Mouse (Mus musculus): Measurements from ENCODE around the gene Tpk1. TPM values are rescaled to one million over a fixed set of nuclear protein-coding genes. Genes with fewer than 3 reads are reported as not detected.
A peak's percentile ranks its signal among the peaks of the same experiment; 100 is the strongest.

The Tpk1 gene
- polyA plus RNA-seq, 1 experiment from 2014 or later, result 7.4 TPM

DNA sequence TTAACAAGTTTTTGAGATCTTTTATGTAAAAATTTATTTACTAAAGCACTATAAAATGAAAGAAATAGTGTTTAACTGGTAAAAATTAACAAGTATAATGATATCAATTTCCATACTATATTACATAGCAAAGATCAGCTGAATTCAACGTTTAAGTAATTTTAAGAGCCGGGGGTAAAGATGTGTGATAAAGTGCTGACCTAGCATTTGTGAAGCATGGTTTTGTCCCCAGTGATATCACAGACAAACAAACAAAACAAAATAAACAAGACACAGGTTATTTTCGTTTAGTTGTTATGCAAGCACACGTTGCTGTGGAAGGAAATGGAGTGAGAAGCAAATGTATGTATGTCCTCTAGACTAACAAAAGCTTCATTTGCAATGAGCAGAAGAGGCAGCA, 103.6 kb downstream of the Tpk1 start:
- no peak overlapping the region for H3K4me3 ChIP-seq
- no peaks in the 10 kb centered on the region for H3K27me3 ChIP-seq (replicated peaks)
- H3K27ac ChIP-seq (replicated peaks), result no peak overlapping the region
- no peaks in the 10 kb centered on the region for H3K4me1 ChIP-seq
- H3K9me3 ChIP-seq, result no peaks in the 10 kb centered on the region
- no peak overlapping the region for H3K4me2 ChIP-seq
- H3K36me3 ChIP-seq, result no peaks in the 10 kb centered on the region
- ATAC-seq (ENCODE audit: extremely low read depth, insufficient number of reproducible peaks, low FRiP score, low TSS enrichment), result no peak
- 72% methylated on average over 4 of the region's 4 CpGs for WGBS
- no peak overlapping the region for H3K9ac ChIP-seq

DNA sequence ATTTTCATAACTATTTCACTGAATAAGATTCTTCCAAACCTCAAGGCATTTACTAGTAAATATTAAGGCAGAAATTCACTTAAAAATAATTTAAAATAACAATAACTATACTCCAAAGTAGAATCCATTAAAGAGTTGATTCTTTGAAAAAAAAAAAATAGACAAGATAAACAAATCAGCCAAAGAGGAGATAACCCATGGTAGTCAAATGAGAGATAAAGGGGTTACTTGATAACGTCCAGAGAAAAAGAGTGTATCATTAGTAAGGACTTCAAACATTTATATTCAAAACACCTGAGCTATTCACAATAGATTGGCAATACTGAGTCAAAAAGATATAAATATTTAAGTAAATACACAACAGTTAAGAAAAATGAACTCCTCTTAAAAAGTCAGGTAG, 114.7 kb downstream of the Tpk1 start:
- Histone ChIP-seq H3K4me2 (no peak overlapping the region), H3K36me3 (no peaks in the 10 kb centered on the region), H3K9me3 (no peaks in the 10 kb centered on the region), H3K9ac (no peak overlapping the region), H3K27ac (replicated peaks) (no peak overlapping the region), H3K4me1 (no peaks in the 10 kb centered on the region), H3K27me3 (replicated peaks) (no peaks in the 10 kb centered on the region), H3K4me3 (no peak overlapping the region)
- 32% methylated on average over 1 of the region's 1 CpGs for WGBS
- no peak for ATAC-seq (ENCODE audit: extremely low read depth, insufficient number of reproducible peaks, low FRiP score, low TSS enrichment)

DNA sequence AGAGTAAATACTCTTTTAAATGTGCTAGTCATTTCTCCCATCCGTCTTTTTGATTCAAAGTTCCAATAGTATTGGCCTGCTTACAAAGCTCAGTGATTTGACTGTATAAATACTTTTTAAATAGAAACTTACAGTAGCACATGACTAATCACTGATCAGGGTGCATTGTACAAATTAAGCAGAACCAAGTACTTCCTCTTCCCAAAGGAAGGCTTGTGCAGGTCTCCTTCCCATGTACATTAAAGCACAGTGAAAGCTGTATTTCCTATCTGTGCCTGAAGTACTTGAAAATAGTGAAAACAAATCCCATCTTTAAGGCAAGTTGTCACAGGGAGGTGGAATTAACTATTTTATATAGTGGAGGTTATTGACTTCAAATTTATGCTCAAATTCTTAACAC, 119.5 kb downstream of the Tpk1 start:
- Histone ChIP-seq H3K4me2 (no peak overlapping the region), H3K27me3 (replicated peaks) (no peaks in the 10 kb centered on the region), H3K4me3 (no peak overlapping the region), H3K9me3 (no peaks in the 10 kb centered on the region), H3K36me3 (no peaks in the 10 kb centered on the region), H3K9ac (no peak overlapping the region), H3K27ac (replicated peaks) (no peak overlapping the region), H3K4me1 (no peaks in the 10 kb centered on the region)
- WGBS, result 88% methylated on average over 1 of the region's 1 CpGs
- no peak for ATAC-seq (ENCODE audit: extremely low read depth, insufficient number of reproducible peaks, low FRiP score, low TSS enrichment)

DNA sequence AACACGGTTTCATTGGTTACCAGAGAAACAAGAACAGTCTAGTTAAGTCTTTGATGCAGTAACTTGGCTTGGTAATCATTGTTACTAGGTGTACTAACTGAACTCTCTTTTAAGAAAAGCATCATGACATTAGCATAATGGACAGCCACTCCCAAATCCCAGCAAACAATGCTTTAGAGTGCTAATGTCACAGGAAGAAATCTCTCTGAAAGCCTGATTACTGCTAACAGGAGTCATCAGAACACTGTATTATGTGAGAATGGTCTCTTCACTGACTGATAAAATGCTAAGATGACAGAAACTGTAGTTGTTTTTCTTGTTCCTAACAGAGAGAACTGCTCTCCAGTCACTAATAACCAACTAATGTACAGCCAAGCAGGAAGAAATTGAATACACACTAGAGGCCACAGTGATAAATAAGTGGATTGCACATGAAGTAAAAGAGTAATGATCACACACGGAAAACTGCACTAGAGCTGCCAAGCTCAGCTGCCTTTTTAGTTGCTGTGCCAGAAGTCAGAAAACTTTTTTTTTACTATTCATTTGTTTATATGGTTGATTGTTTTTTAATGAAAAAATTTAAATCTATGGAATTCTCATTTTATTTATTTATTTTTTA, 128.7 kb downstream of the Tpk1 start:
- H3K4me2 ChIP-seq, result no peak overlapping the region
- no peaks in the 10 kb centered on the region for H3K27me3 ChIP-seq (replicated peaks)
- H3K36me3 ChIP-seq, result no peaks in the 10 kb centered on the region
- 69% methylated on average over 2 of the region's 2 CpGs for WGBS
- no peak overlapping the region for H3K4me3 ChIP-seq
- no peaks in the 10 kb centered on the region for H3K4me1 ChIP-seq
- no peak overlapping the region for H3K9ac ChIP-seq
- no peak overlapping the region for H3K27ac ChIP-seq (replicated peaks)
- no peaks in the 10 kb centered on the region for H3K9me3 ChIP-seq
- ATAC-seq (ENCODE audit: extremely low read depth, insufficient number of reproducible peaks, low FRiP score, low TSS enrichment), result no peak

DNA sequence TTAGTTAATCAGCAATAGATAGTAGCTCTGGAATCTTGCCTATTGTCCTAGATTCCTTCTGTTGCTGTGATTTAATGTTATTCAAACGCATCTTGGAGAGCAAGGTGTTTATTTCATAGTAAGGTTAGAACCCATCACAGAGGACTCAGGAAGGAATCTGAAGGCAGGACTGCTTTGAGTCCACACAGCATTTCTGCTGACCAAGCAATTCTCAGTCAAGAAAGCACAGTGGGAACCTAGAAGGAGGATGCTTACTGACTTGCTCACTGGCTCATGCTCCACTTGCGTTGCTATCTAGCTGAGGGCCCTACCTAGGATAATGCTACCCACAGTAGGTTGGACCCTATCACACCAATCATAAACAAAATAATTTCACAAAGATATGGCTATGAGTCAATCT, 130.6 kb downstream of the Tpk1 start:
- ATAC-seq (ENCODE audit: extremely low read depth, insufficient number of reproducible peaks, low FRiP score, low TSS enrichment), result no peak
- Histone ChIP-seq H3K9ac (no peak overlapping the region), H3K27ac (replicated peaks) (no peak overlapping the region), H3K4me1 (no peaks in the 10 kb centered on the region), H3K4me3 (no peak overlapping the region), H3K4me2 (no peak overlapping the region), H3K9me3 (no peaks in the 10 kb centered on the region), H3K36me3 (no peaks in the 10 kb centered on the region), H3K27me3 (replicated peaks) (no peaks in the 10 kb centered on the region)
- 90% methylated on average over 2 of the region's 2 CpGs for WGBS

DNA sequence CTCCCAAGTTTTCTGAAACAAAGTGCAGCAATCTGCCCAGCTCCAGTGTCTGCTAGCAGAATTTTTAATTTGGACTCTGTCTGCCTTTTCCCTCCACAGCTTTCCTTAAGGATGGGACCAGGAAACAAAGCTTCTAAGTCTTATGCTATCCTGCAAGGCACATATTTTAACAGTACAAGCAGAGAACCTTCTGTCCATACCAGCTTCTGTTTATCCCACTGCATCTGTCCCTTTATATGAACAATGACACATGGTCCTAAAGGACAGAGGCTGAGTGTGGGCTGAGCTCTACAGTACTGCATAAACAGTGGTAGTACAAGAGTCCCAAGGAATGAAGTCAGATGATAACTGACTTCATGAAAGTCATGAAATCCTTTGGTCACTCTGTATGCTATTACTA, 132.8 kb downstream of the Tpk1 start:
- no peaks in the 10 kb centered on the region for H3K9me3 ChIP-seq
- no peak overlapping the region for H3K9ac ChIP-seq
- no peak overlapping the region for H3K4me3 ChIP-seq
- no peaks in the 10 kb centered on the region for H3K4me1 ChIP-seq
- H3K27ac ChIP-seq (replicated peaks), result no peak overlapping the region
- no peaks in the 10 kb centered on the region for H3K27me3 ChIP-seq (replicated peaks)
- H3K4me2 ChIP-seq, result no peak overlapping the region
- ATAC-seq (ENCODE audit: extremely low read depth, insufficient number of reproducible peaks, low FRiP score, low TSS enrichment), result no peak
- no peaks in the 10 kb centered on the region for H3K36me3 ChIP-seq

DNA sequence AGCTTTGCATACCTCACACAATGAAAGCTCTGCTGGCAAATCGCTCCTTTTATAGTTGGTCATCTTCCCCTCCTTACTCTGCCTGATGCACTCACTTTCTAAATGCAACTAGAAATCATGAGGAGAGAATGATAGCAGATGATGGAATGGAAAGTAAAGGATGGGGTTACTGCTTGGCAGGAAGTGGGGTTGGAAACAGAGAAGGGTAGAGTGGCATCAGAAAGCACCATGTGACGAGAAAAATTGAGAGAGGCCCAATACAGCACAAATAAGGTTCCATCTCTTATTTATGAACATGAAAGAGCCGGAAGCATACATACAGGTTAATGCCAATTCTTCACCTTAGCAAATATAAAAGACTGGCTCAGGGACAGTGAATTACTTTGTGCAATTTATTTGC, 133.3 kb downstream of the Tpk1 start:
- H3K36me3 ChIP-seq, result no peaks in the 10 kb centered on the region
- H3K9me3 ChIP-seq, result no peaks in the 10 kb centered on the region
- 76% methylated on average over 3 of the region's 3 CpGs for WGBS

DNA sequence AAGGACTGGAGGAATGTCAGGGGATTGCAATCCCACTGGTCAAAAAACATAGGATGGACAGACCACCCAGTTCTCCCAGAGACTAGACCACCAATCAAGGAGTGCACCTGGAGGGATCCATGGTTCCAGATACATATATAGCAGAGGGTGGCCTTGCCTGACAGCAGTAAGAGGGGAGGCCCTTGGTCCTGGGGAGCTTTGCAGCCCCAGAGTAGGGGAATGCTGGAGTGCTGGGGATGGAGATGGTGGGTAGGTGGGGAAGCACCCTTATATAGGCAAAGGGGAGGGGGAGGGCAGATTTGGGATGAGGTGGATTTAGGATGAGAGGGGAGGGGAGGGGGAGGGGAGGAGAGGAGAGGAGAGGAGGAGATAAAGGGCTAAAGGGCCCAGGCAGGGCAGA, 134.1 kb downstream of the Tpk1 start:
- Histone ChIP-seq H3K4me3 (no peak overlapping the region), H3K9me3 (no peaks in the 10 kb centered on the region), H3K27me3 (replicated peaks) (no peaks in the 10 kb centered on the region), H3K4me1 (no peaks in the 10 kb centered on the region), H3K36me3 (no peaks in the 10 kb centered on the region), H3K4me2 (no peak overlapping the region), H3K9ac (no peak overlapping the region), H3K27ac (replicated peaks) (no peak overlapping the region)
- ATAC-seq (ENCODE audit: extremely low read depth, insufficient number of reproducible peaks, low FRiP score, low TSS enrichment), result no peak

More for the DNA sequence above, 133.3 kb downstream of the Tpk1 start:
- H3K4me2 ChIP-seq, result no peak overlapping the region
- H3K4me3 ChIP-seq, result no peak overlapping the region
- H3K4me1 ChIP-seq, result no peaks in the 10 kb centered on the region
- no peak for ATAC-seq (ENCODE audit: extremely low read depth, insufficient number of reproducible peaks, low FRiP score, low TSS enrichment)
- no peaks in the 10 kb centered on the region for H3K27me3 ChIP-seq (replicated peaks)
- no peak overlapping the region for H3K27ac ChIP-seq (replicated peaks)
- H3K9ac ChIP-seq, result no peak overlapping the region

DNA sequence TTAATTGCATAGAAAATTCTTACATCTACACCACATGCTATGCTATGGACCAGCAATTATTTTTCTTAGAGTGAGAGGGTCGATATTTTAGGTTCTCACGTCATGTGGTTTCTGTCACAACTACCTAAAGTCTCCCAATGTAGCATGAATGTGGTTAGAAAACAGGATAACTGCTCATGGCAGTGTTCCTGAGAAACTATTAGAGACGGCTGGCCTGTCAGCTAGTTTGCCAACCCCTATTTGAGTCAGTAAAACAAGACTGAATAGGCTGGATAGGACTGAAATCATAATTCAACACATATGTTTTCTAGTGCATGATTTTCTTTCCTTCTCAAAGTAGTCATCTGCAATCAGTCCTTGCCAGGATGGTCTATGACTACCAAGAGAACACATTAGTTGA, 137.1 kb downstream of the Tpk1 start:
- no peak overlapping the region for H3K9ac ChIP-seq
- no peak overlapping the region for H3K4me2 ChIP-seq
- H3K4me1 ChIP-seq, result peaks cover 7% of the 10 kb centered on the region
- no peak for ATAC-seq (ENCODE audit: extremely low read depth, insufficient number of reproducible peaks, low FRiP score, low TSS enrichment)
- H3K36me3 ChIP-seq, result no peaks in the 10 kb centered on the region
- H3K9me3 ChIP-seq, result no peaks in the 10 kb centered on the region
- no peak overlapping the region for H3K27ac ChIP-seq (replicated peaks)
- 76% methylated on average over 3 of the region's 3 CpGs for WGBS
- no peak overlapping the region for H3K4me3 ChIP-seq
- no peaks in the 10 kb centered on the region for H3K27me3 ChIP-seq (replicated peaks)

DNA sequence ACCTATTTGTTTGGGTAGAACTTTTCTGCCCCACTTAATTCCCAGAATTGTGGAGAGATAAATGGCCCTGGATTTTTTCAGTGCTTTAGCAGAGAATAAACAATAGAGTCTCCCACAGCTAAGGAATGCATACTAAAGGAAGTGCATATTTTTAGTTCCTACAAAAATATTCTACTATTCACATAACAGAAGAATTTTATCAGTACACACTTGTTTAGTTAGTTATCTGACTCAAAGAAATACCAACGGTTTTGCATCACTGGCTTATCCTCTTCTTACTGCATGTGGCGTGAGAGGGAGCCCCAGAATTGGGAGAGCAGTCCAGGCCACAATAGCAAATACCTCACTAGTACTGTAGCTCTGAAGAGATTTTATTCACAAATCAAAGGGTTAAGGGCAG, 141.1 kb downstream of the Tpk1 start:
- no peak overlapping the region for H3K9ac ChIP-seq
- 35% methylated on average over 2 of the region's 2 CpGs for WGBS
- ATAC-seq (ENCODE audit: extremely low read depth, insufficient number of reproducible peaks, low FRiP score, low TSS enrichment), result no peak
- H3K4me2 ChIP-seq, result no peak overlapping the region
- 0 out of 2 replicates have a peak overlapping the region, but pooled peaks have one; percentile 21 for H3K27ac ChIP-seq (replicated peaks)
- no peak overlapping the region for H3K4me3 ChIP-seq
- no peaks in the 10 kb centered on the region for H3K27me3 ChIP-seq (replicated peaks)
- peaks cover 7% of the 10 kb centered on the region for H3K4me1 ChIP-seq
- H3K36me3 ChIP-seq, result no peaks in the 10 kb centered on the region
- H3K9me3 ChIP-seq, result no peaks in the 10 kb centered on the region

DNA sequence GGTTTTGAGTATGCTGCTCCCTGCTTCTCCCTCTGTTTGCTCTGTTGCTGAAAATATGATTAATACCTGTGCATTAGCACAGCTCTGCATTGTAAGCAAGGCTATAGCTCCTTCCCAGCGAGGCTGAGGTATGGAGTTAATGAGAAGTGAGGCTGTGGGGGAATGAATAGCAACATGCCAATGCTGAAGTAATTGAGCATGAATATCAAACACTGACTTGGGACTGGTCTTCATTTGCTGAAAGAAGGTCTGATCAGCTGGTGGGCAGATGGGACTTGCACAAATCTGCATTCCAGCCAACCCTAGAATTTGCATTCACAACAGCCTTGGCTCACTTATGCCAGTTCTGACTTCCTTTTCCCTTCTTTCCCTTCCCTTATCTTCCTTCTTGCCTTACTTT, 144.0 kb downstream of the Tpk1 start:
- WGBS, result 56% methylated on average over 1 of the region's 1 CpGs
- no peaks in the 10 kb centered on the region for H3K27me3 ChIP-seq (replicated peaks)
- no peak overlapping the region for H3K4me3 ChIP-seq
- no peak for ATAC-seq (ENCODE audit: extremely low read depth, insufficient number of reproducible peaks, low FRiP score, low TSS enrichment)
- no peaks in the 10 kb centered on the region for H3K9me3 ChIP-seq
- H3K4me2 ChIP-seq, result no peak overlapping the region
- H3K4me1 ChIP-seq, result peaks cover 7% of the 10 kb centered on the region
- H3K9ac ChIP-seq, result no peak overlapping the region
- H3K27ac ChIP-seq (replicated peaks), result no peak overlapping the region
- H3K36me3 ChIP-seq, result no peaks in the 10 kb centered on the region

DNA sequence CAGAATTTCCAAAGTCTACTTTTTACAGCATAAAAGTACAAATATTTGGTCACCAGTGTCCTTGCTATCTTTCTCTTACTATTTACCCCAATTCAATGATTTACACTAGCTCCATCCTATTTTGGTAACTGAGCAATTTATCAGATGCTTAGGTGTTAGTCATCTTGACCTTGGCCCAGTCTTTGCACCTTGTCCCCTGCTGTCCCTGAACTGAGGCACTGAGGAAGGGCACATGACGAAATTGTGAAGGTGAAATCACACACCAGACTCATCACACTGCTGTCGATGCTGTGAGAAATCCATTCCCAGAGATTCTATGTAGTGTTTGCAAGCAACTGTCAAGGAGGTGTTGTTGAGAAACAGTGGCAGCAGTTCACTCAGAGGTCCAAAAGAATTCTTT, 145.9 kb downstream of the Tpk1 start:
- Histone ChIP-seq H3K9ac (no peak overlapping the region), H3K36me3 (no peaks in the 10 kb centered on the region), H3K4me2 (no peak overlapping the region), H3K27ac (replicated peaks) (no peak overlapping the region), H3K9me3 (no peaks in the 10 kb centered on the region), H3K4me3 (no peak overlapping the region), H3K27me3 (replicated peaks) (no peaks in the 10 kb centered on the region), H3K4me1 (peaks cover 5% of the 10 kb centered on the region)
- WGBS, result 29% methylated on average over 2 of the region's 2 CpGs
- ATAC-seq (ENCODE audit: extremely low read depth, insufficient number of reproducible peaks, low FRiP score, low TSS enrichment), result no peak

All from heart, embryonic 13.5 days (tissue).